Mouse (Mus musculus) lung, adult 2 months (tissue): ENCODE data around the gene Cuedc1.

ENCODE experiments used
- CTCF ChIP-seq: fragments of 200-500 bp; IDR thresholded peaks from 2 replicates; pipeline ENCODE4 v1.5.1; 2011; ENCODE audit warnings: mild to moderate bottlenecking, low read length, control low read depth; ENCODE audit not compliant: insufficient read depth
- POLR2A ChIP-seq: fragments of 200-500 bp; IDR thresholded peaks from 2 replicates; pipeline ENCODE4 v1.6.1; 2011; ENCODE audit warnings: low read depth, mild to moderate bottlenecking, control low read depth, low read length, borderline replicate concordance; ENCODE audit errors: extremely low read depth

DNA sequence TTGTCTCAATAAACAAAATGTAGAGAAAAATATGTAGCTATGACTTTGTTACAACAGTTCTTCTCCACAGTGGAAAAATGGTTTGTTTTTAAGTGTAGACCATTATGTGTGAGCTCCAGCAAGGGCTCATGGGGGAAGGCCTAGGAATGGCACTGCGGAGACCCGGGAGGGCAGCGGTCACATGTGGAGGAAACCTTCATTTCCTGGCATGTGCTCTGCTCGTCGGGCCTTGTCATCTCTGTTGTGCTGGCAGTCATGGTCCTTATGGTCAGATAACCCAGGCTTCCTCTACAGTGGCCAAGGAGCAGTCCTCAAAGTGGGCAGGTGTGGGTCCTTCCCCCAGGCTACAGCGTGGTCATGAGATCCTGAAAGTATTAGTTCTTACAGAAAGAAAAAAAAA is 14.2 kb upstream of the Cuedc1 start:
- TF ChIP-seq POLR2A: no peak
- TF ChIP-seq CTCF: no peak
